Mouse (Mus musculus) thymus, adult 2 months (tissue): ENCODE measurements around the gene Fto.

Experiments used
- CTCF ChIP-seq: fragments of 200-500 bp; IDR thresholded peaks from 2 replicates; pipeline ENCODE4 v1.5.1; 2012; ENCODE audit warnings: mild to moderate bottlenecking, control low read depth, low read length, moderate library complexity, borderline replicate concordance; ENCODE audit not compliant: control insufficient read depth, poor library complexity, insufficient read depth; ENCODE audit errors: extremely low read depth
- POLR2A ChIP-seq: fragments of 200-500 bp; IDR thresholded peaks from 2 replicates; pipeline ENCODE4 v1.6.1; 2012; ENCODE audit warnings: mild to moderate bottlenecking, low read length, control low read depth, moderate library complexity; ENCODE audit not compliant: control insufficient read depth, poor library complexity, insufficient read depth; ENCODE audit errors: extremely low read depth

- TF ChIP-seq CTCF (no peak), POLR2A (no peak)
These were observed 58.7 kb downstream of the Fto start for GRCm38 (mm10) chr8:91371995-91372394.
